Mouse (Mus musculus) cerebral cortex, adult 2 months (tissue): ENCODE data around the gene Arhgap22.

Experiments used
- WGBS: fragments of 180-500 bp; shearing (Covaris S2); methylation state at CpG from one replicate; pipeline ENCODE4 v1.1.7; 2018; 5-methylcytosine and 5-hydroxymethylcytosine counted together

The Arhgap22 gene

DNA sequence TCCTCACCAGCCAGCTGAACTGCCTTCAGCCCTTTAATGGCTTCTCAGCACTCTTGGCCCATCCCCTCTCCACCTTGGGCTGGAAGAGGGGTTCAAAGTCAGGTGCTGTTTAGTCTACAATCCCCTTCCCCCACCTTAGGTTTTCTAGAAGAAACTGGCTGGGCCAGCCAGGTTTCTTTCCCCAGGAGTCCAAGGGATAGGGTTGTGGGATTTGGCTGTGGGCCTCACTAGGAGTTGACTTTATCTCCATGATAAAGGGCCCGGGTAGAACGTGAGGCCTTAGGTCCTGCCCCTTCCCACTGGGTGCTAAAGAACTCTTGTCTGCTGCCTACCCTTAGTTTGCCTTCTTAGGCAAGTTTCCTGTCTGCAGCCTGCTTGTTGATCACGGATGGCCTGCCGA is 117.8 kb downstream of the Arhgap22 start:
- WGBS, result 68% methylated on average over 4 of the region's 4 CpGs

GRCm38 (mm10) chr14:33333833-33334232 is 120.0 kb downstream of the Arhgap22 start:
- 74% methylated on average over 4 of the region's 4 CpGs for WGBS

DNA sequence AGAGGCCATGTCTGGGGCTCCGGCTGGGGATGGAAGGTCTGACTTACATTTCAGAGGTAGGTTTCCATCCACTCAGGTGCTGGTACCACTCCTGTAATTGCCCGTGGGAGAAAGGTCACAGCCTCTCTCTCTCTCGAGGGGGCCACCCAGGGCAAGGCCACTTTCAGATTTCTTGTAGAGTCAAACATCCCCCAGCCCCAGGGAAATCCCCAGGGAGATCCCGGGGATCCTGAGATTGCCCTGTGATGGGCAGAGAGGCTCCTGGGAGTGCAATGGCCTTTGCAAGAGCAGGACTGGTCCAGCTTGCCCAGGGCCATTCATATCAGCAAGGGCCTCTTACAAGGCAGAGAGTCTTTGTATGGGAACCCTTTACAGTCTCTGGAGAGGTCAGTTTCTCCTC is 120.6 kb downstream of the Arhgap22 start:
- WGBS, result 89% methylated on average over 4 of the region's 4 CpGs

- WGBS, result 90% methylated on average over 6 of the region's 6 CpGs
Measured at GRCm38 (mm10) chr14:33335733-33336132, 121.9 kb downstream of the Arhgap22 start.

DNA sequence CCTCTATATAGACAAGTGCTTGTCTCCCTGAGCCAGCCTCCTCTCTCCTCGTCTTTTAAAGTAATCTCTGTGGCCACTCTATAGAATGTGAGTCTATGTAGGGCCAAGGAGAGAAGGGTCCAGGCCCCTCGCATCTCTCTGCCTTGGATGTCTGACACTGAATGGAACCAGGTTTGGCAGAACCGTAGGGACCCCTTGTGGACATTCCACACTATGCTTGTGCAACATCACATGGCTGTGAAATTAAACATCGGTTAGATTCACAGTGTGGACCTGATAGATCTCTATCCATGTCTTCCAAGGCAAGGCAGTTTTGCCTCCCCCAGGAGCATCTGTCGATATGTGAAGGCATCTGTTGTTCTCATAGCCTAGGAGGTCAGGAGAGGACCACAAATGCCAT is 124.9 kb downstream of the Arhgap22 start:
- 68% methylated on average over 5 of the region's 5 CpGs for WGBS

DNA sequence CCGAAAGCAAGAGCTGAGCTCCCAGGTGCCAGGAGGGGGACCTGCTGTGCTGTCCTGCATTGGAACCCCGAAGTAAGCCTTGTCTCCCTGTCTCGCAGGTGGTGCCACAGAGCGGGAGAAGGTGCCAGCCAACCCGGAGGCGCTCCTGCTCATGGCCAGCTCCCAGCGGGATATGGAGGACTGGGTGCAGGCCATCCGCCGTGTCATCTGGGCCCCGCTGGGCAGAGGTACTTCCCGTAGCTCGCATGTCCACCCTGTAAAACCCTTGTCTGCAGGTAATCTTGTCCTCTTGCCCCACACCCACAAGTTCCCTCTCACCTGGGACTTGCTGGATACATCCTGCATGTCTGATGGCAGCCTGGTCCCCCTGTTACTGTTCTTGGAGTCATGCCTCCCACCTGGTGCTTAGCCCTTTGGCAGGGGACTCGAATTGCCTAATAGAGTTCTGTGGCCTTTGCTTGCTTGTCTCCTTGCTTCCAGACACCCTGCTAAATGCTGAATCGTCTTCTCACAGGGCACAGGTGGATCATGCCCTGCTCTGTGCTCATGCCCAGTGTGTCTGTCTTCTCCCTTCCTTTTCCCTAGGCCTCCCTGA is 129.4 kb downstream of the Arhgap22 start:
- 95% methylated on average over 14 of the region's 14 CpGs for WGBS

- 79% methylated on average over 6 of the region's 6 CpGs for WGBS
Measured at GRCm38 (mm10) chr14:33346546-33346945, 132.7 kb downstream of the Arhgap22 start.

DNA sequence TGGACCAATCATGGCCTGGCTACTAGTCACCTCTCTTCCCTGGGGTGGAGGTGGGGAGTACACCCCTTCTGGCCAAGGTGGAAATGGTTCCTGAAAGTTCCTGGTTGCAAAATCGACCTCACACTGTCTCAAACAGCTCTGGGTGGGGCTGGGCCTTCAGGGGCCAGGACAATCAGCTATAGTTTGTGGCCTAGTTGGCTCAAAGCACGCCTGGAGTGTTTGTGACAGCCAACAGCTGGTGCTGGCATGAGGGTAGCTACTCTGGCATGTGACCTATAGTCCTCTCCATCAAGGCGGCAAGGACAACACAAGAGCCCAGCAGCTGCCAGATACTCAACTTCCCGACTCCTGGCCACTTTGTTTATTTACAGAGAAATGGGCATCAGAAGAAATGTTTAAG is 133.9 kb downstream of the Arhgap22 start:
- WGBS, result 74% methylated on average over 4 of the region's 4 CpGs

DNA sequence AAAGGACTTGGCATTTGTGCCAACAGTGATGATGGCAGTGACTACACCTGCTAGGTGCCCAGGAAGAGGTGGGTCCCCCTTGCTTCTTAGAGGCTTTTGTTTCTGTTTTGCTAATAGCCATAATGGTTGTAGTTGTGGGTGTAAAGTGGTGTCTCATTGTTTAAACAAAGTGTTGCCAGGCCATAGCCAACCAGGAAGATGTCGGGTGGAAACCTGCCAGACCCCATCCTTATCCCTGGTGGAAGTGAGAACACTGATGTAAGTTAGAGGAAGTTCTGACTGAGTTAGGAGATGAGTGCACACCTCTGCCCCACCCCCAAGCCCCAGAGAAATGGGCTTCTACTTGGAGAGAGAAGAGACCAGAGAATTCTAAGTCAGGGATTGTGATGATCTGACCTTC is 134.3 kb downstream of the Arhgap22 start:
- WGBS, result 77% methylated on average over 1 of the region's 1 CpGs

DNA sequence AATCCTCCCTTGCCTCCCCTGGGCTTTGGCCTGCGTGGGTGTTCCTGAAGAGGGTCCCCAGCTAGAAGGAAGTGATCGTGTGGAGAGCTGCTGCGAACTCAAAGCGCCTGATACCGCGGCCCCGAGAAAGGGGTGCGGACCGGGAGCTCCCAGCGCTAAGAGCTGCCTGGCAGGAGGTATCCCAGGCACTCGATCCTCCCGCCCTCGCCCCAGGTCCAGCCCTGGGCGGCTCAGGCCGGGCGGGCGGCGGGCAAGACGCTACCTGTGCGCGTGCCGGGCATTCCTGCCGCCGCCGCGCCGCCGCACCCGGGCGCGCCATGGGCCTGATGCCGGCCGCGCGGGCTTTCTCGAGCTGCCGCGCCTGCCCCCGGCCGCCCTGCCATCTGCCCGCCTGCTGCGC is 137.2 kb downstream of the Arhgap22 start:
- WGBS, result 6% methylated on average over 42 of the region's 42 CpGs

DNA sequence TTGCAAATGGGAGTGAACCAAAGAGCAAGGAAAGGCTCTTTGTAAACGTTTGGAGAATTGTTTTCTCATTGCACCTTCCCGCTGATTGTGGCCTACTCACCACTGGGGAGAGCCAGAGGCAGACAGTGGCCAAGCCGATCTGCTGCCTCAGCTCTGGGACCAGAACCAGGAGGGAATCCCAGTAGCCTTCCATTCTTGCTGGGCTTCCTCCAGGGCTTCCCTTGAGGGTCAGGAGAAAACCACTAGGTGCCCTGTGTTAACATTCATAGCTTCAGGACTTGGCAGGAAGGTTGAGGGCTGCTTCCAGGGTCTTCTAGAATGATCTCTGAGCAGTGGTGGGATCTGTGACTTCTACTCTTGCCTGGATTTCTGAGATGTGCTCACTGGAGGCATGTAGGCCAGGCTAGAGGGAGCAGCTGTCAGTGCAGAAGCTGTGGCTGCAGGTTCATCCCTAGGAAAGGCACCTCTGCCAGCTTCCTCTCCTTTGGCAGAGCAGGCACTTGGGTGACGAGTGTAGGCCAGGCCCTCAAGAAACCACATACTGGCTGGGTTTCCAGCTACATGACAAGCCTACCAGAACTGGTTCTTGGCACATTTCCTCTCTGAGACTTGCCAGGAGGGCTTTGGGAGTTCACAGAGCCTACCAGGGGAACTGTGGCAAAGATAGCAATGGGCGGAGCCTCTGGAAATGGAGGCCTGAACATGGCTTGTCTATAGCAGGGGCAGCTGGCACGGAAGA is 138.3 kb downstream of the Arhgap22 start:
- WGBS, result 73% methylated on average over 6 of the region's 6 CpGs

- WGBS, result 91% methylated on average over 6 of the region's 6 CpGs
Measured at GRCm38 (mm10) chr14:33352890-33353289, 139.1 kb downstream of the Arhgap22 start.

DNA sequence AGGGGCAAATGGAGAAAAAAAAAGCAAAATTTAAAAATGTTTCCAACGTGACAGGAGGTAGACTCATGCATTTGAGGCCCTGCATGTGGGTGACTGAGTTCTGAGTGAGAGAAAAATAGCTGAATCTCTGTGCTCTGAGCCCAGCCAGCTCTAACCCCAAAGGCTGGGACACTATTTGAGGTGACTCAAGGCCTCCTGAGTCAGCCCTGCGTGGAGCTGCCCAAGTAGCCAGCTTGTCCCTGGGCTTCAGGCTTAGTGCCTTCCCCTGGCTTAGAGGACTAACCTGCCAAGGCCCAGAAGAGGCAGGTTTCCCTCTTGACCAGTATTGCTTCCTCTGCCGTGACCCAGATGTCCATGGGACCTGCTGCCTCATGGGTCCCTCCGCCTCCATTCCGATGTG is 141.4 kb downstream of the Arhgap22 start:
- 87% methylated on average over 5 of the region's 5 CpGs for WGBS

DNA sequence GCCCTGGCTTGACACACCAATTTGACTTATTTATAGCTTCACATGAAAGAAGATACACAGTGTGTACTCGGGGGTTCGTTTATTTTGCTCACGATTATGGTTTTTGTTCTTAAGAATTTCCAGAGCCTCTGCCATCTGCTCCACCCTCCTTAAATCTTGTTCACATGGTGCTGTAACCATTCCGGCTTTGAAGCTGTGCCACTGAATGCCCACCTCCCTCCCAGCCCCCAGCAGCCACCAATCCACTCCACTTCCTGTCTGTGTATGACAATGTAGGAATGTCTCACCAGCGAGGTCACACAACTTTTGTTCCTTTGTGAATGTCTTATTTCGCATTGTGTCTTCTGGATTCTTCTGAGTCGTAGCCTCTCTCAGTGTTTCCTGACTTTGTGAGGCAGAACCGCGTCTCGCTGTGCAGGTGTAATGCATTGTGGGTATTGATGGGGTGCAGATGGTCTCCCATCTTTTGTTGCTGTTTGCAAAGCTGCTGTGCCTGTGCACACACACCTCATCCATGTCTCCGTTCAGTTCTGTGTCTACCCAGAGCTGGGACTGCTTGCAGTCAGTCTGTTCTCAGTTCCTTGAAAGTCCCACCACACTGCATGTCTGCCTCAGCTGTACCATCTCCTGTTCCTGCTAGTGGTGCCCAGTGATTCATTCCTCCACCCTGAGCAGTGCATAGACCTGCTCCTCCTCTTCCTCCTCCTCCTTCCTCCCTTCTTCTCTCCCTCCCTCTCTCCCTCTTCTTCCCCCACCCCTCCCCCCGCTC is 144.0 kb downstream of the Arhgap22 start:
- 42% methylated on average over 12 of the region's 12 CpGs for WGBS

- WGBS, result 83% methylated on average over 8 of the region's 8 CpGs
Measured at GRCm38 (mm10) chr14:33358891-33359290, 145.1 kb downstream of the Arhgap22 start.

DNA sequence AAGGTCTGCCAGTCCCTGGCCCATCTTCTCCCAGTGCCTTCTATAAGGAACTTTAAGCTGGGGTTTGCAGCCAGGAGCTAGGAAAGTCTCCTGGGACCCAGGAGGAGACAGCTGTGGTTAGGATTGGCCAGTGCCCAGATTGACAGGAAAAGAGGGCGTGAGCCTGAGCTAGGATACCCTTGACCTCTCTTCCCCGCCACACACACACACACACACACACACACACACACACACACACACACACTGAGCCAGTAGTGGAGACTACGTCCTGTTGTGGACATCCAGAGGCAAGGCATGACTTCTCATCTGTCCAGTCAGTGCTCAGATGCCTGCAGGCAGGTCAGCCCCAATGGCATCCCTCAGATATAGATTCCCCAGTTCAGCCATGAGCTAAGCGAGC is 147.7 kb downstream of the Arhgap22 start:
- WGBS, result 85% methylated on average over 4 of the region's 4 CpGs

DNA sequence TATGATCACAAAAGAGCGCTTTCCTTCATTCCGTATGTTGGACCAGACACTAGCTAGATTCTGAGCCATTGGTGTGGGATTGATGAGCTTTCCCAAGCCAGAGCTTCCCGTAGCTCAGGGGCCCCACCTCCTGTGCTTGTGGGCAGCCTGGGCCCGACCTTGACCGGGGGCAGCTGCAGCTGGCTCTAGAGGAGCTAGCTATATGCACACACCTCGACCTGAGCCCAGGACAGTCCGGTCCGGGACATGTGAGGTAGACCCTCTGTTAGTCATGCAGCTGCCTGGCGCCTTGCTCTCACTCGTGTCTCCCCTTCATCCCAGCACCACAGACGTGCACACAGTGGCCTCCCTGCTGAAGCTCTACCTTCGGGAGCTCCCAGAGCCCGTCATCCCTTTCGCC is 148.3 kb downstream of the Arhgap22 start:
- WGBS, result 87% methylated on average over 14 of the region's 14 CpGs

- 57% methylated on average over 10 of the region's 10 CpGs for WGBS
Measured at GRCm38 (mm10) chr14:33362807-33363206, 149.0 kb downstream of the Arhgap22 start.

- 88% methylated on average over 5 of the region's 5 CpGs for WGBS
Measured at GRCm38 (mm10) chr14:33363611-33364010, 149.8 kb downstream of the Arhgap22 start.

- WGBS, result 98% methylated on average over 2 of the region's 2 CpGs
Measured at GRCm38 (mm10) chr14:33364061-33364460, 150.2 kb downstream of the Arhgap22 start.

DNA sequence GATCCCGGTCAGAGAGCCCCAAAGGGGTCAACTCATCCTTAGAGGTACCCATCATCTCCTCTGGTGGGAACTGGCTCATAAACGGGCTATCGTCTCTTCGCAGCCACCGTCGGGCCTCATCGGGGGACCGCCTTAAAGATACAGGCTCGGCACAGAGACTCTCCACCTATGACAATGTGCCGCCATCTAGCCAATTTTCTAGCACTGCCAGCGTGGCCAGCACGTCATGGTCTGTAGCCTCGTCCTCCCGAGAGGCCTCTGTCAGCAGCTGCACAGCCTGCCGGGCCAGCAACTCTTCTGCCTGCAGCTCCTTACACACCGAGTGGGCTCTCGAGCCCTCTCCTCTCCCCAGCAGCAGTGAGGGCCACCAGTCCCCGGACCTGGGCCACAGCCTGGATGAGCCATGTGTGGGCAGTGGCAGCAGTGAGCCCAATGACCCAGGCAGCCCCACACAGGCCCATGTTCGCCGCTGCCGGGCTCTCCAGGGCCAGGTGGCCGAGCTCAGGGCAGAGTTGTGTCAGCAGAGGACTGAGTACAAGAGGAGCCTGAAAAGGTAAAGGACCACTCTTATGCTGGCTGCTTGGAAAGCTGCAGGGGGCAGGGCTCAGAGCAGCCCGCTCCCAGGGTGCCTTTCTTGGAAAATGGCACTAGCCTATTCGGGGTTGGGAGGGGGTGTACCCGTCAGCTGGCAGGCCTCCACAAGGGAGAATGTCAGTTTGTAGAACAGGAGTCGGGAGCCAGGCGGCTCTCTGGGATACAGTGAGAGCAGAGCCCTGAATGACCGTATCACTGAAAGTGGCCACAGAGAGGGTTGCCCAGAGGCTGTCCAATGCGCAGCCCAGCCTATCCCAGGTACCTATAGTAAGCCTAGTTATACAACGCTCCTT is 153.3 kb downstream of the Arhgap22 start:
- WGBS, result 75% methylated on average over 30 of the region's 30 CpGs

DNA sequence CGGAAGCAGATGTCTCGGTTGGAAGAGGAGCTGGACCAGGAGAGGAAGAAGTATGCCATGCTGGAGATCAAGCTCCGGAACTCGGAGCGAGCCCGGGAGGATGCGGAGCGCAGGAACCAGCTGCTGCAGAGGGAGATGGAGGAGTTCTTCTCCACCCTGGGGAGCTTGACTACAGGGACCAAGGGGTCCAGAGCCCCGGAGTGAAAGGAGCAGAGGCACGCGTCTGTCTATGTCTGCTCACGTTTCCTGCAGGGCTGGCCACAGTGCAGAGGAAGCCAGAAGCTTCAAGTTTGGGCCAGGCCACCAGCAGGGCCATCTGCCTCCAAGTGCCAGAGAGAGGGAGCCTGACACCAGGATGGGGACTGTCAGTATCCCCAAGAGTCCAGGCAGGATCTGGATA is 155.5 kb downstream of the Arhgap22 start:
- WGBS, result 84% methylated on average over 12 of the region's 12 CpGs
